Mouse (Mus musculus): Measurements from ENCODE around the gene Colgalt2. TPM values are rescaled to one million over a fixed set of nuclear protein-coding genes. Genes with fewer than 3 reads are reported as not detected.

Gene Colgalt2
- polyA plus RNA-seq, 1 experiment from 2014 or later = 4.2 TPM

DNA sequence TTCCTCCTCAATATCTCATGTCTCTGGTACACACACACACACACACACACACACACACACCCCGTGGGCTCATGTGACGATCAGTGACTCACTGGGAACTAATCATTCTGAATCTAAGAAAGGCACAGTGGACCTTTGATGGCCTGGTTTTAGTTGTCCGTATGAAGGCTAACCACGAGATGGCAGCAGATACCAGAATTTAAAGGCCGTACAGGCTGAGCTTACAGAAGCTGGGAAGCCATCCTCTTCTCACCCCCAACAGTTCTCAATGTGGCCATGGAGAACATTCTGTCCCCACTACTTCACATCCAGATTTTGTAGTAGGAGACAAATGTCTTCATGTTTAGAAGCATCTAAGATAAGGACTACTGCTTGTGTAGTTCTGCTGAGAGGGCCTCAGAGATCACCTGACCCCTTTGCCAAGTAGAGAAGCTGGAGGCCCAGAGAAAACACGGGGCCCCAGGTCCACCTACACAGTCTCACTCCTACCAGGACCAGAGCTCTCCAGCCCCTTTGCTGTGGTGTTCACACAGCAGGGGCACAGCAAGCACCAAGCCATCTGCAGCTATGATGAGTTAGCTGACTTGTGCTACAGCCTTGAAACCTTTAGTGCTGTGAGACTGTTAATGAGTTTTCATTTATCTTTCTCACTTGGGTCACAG lies 125.5 kb downstream of the Colgalt2 start:
- H3K9me3 ChIP-seq (replicated peaks) = no peaks in the 10 kb centered on the region
- H3K27ac ChIP-seq = 0 out of 2 replicates have a peak overlapping the region, but pooled peaks have one; percentile 18
- 25% methylated on average over 6 of the region's 6 CpGs for WGBS
- no peak overlapping the region for H3K4me2 ChIP-seq (replicated peaks)
- no peaks in the 10 kb centered on the region for H3K36me3 ChIP-seq
- 0 out of 2 replicates have a peak overlapping the region, but pooled peaks have one; percentile 4 for H3K9ac ChIP-seq
- H3K4me3 ChIP-seq = no peak overlapping the region
- peaks cover 5% of the 10 kb centered on the region; the same call in 1 of the 2 replicates for H3K4me1 ChIP-seq
- peak; percentile 70 for ATAC-seq (ENCODE audit: low FRiP score)
- no peaks in the 10 kb centered on the region for H3K27me3 ChIP-seq

DNA sequence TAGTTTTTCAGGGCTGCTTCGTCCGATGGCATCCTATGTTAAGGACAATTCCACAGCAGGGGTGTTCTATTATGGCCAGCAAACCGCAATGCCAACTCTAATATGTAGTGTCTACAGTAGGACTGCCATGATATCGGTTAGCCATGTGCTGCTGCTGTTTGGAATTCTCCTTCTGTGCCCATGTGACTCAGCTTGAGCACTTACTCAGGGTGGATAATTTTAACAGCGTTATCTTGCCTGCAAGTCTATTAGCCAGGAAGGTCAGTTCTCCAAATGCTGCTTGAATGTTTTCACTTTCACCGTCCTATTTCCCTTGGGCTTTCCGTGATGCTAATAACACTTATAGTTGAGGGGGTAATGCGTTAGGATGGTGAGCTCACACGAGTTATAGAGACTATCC lies 126.5 kb downstream of the Colgalt2 start:
- H3K27me3 ChIP-seq = no peaks in the 10 kb centered on the region
- H3K9me3 ChIP-seq (replicated peaks) = no peaks in the 10 kb centered on the region
- ATAC-seq (ENCODE audit: low FRiP score) = no peak
- H3K4me1 ChIP-seq = peaks cover 5% of the 10 kb centered on the region; the same call in 1 of the 2 replicates
- H3K27ac ChIP-seq = no peak overlapping the region
- no peak overlapping the region for H3K4me3 ChIP-seq
- WGBS = 74% methylated on average over 9 of the region's 9 CpGs
- peaks cover 4% of the 10 kb centered on the region; the same call in 1 of the 2 replicates for H3K36me3 ChIP-seq
- no peak overlapping the region for H3K4me2 ChIP-seq (replicated peaks)
- H3K9ac ChIP-seq = no peak overlapping the region

DNA sequence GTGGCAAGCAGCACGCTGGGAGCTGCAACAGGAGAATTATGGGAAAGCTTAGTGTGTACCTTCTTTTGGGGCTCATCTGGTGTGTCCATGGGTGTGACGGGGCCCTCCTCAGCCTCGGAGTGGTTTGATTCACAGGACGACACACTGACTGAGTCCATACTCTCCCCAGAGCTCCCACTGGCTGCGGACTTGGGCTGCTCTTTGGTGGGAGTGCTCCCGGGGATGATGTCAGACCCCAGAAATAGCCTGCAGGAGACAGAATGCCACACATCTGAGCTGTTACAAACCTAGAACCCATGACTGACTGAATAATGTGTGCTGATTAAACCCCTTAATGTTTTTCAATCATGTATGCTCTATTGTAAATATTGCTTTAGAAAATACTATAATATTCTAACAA lies 128.6 kb downstream of the Colgalt2 start:
- Histone ChIP-seq H3K36me3 (peaks cover 4% of the 10 kb centered on the region; the same call in 1 of the 2 replicates), H3K4me2 (replicated peaks) (no peak overlapping the region), H3K9me3 (replicated peaks) (no peaks in the 10 kb centered on the region), H3K4me3 (no peak overlapping the region), H3K27me3 (no peaks in the 10 kb centered on the region), H3K9ac (no peak overlapping the region), H3K27ac (no peak overlapping the region), H3K4me1 (peaks cover 18% of the 10 kb centered on the region)
- WGBS = 86% methylated on average over 6 of the region's 6 CpGs
- no peak for ATAC-seq (ENCODE audit: low FRiP score)

DNA sequence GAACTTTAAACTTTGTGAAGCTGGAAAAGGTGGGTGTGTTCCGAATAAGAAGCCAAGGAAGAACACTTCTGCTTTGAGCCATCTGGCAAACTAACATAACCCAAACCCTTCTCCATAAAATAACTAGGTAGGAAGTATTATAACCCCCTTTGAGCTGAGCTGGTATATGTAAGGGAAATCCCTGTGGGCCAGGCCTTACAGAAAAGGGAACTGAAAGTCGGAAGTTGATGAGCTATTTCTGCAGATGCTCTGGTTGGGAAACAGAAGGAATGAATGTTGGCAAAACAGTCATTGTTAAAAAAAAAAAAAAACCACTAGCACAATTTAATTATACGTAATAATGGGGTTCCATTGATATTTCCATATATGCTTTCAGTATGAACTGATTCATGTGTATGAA lies 129.1 kb downstream of the Colgalt2 start:
- peaks cover 4% of the 10 kb centered on the region; the same call in 1 of the 2 replicates for H3K36me3 ChIP-seq
- no peaks in the 10 kb centered on the region for H3K27me3 ChIP-seq
- ATAC-seq (ENCODE audit: low FRiP score) = no peak

DNA sequence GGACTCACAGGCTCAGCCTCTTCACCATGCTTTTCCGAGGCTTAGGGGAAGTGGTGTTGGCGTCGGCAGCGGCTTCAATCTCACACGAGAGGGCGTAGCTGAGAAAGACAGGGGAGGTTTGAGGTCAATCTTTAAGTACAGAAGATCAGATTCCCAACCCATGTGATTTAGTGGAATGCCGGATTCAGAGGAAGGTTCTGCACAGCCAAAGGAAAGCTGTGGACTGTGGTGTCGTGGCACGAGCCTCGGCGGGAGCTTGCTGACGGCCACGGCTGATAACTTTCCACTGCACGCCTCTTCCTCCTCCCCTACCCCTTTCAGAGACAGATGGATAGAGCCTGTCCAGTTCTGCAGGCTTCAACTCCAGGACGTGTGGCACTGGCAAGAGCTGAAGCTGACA lies 131.9 kb downstream of the Colgalt2 start:
- peaks cover 13% of the 10 kb centered on the region; the same call in 1 of the 2 replicates for H3K4me1 ChIP-seq
- ATAC-seq (ENCODE audit: low FRiP score) = no peak
- 69% methylated on average over 15 of the region's 15 CpGs for whole genome bisulfite sequencing
- no peak overlapping the region for H3K4me3 ChIP-seq
- H3K27ac ChIP-seq = no peak overlapping the region
- no peak overlapping the region for H3K9ac ChIP-seq
- no peak overlapping the region for H3K4me2 ChIP-seq (replicated peaks)
- no peaks in the 10 kb centered on the region for H3K9me3 ChIP-seq (replicated peaks)
- no peaks in the 10 kb centered on the region for H3K27me3 ChIP-seq
- peaks cover 4% of the 10 kb centered on the region; the same call in 1 of the 2 replicates for H3K36me3 ChIP-seq

More for the DNA sequence above, 129.1 kb downstream of the Colgalt2 start:
- Histone ChIP-seq H3K27ac (no peak overlapping the region), H3K9me3 (replicated peaks) (no peaks in the 10 kb centered on the region), H3K9ac (no peak overlapping the region), H3K4me2 (replicated peaks) (no peak overlapping the region), H3K4me3 (no peak overlapping the region), H3K4me1 (peaks cover 18% of the 10 kb centered on the region)
- WGBS = 95% methylated on average over 3 of the region's 3 CpGs

DNA sequence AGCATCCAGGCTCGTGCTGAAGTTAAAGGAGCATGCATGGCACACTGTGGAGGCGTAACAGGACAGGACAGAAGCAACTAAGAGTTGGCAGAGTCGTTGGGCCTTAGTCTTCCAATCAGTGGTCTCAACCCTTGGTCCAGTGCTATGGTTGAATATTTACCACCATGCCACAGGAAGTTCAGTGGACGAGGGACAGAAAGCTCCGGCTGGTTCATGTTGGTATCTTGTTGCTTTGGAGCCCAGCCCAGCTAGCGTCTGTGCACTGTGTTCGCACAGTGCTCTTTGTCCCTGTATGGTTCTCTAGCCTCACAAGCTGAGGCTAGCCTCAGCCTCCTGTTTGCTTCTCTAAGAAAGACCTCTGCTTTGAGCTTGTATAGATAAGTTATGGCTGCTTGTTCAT lies 134.9 kb downstream of the Colgalt2 start:
- Histone ChIP-seq H3K4me1 (peaks cover 15% of the 10 kb centered on the region; the same call in 1 of the 2 replicates), H3K9ac (no peak overlapping the region), H3K36me3 (peaks cover 14% of the 10 kb centered on the region; the same call in 1 of the 2 replicates), H3K9me3 (replicated peaks) (no peaks in the 10 kb centered on the region), H3K27ac (no peak overlapping the region), H3K27me3 (no peaks in the 10 kb centered on the region), H3K4me3 (no peak overlapping the region), H3K4me2 (replicated peaks) (no peak overlapping the region)
- ATAC-seq (ENCODE audit: low FRiP score) = no peak
- WGBS = 88% methylated on average over 7 of the region's 7 CpGs

DNA sequence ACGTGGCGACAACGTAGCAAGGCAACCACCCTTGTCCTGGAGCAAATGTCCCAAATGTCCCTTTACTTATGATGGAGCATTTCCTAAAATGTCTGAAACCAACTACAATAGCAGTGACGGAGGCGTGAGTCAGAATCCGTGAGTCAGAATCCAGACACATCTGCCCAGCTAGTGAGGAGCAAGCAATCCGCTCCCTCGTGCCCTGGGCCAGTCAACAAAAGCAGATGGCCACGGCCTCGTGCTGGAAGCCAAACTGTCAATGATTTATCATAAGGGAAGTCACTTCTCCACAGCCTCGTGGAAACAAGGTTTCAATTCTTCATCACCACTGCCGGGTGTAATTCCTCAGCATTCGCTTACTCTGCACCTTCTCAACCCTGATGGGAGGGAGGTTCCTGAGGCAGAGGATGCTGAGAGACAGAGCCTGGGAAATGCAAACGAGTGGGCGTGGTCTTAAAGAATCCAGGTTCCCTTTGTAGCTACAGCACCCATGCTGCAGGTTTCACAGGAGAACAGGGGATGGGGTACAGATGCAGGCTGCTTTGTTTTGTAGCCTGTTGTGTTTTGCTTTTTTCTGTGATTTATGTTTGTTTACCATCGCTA lies 136.9 kb downstream of the Colgalt2 start:
- no peak for ATAC-seq (ENCODE audit: low FRiP score)
- no peak overlapping the region for H3K27ac ChIP-seq
- no peak overlapping the region for H3K4me3 ChIP-seq
- H3K27me3 ChIP-seq = no peaks in the 10 kb centered on the region
- H3K36me3 ChIP-seq = peaks cover 14% of the 10 kb centered on the region; the same call in 1 of the 2 replicates
- H3K4me1 ChIP-seq = peaks cover 12% of the 10 kb centered on the region; the same call in 1 of the 2 replicates
- H3K9me3 ChIP-seq (replicated peaks) = no peaks in the 10 kb centered on the region
- 56% methylated on average over 16 of the region's 16 CpGs for WGBS
- no peak overlapping the region for H3K9ac ChIP-seq
- no peak overlapping the region for H3K4me2 ChIP-seq (replicated peaks)

DNA sequence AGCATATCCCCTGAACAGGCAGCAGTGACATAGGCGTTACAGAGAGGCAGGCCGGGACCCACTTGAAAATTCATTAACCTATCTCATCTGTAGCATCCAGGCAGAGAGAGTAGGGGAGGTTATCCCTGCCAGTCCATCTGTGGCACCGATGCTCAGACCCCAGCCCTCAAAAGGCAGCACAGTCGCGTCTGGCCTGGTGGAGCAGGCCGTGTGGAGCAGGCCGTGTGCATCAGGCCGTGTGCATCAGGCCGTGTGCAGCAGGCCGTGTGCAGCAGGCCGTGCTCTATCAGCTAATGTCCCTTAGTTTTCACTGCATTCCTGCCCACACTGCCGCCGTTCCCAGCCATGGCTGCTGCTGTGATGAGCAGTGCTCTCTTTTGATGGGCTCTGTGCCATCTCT lies 137.6 kb downstream of the Colgalt2 start:
- peaks cover 8% of the 10 kb centered on the region; the same call in 1 of the 2 replicates for H3K4me1 ChIP-seq
- 0 out of 2 replicates have a peak overlapping the region, but pooled peaks have one; percentile 9 for H3K9ac ChIP-seq
- no peak overlapping the region for H3K4me3 ChIP-seq
- H3K36me3 ChIP-seq = peaks cover 14% of the 10 kb centered on the region; the same call in 1 of the 2 replicates
- ATAC-seq (ENCODE audit: low FRiP score) = no peak
- no peaks in the 10 kb centered on the region for H3K9me3 ChIP-seq (replicated peaks)
- no peak overlapping the region for H3K4me2 ChIP-seq (replicated peaks)
- no peaks in the 10 kb centered on the region for H3K27me3 ChIP-seq
- WGBS = 80% methylated on average over 13 of the region's 13 CpGs
- H3K27ac ChIP-seq = no peak overlapping the region

DNA sequence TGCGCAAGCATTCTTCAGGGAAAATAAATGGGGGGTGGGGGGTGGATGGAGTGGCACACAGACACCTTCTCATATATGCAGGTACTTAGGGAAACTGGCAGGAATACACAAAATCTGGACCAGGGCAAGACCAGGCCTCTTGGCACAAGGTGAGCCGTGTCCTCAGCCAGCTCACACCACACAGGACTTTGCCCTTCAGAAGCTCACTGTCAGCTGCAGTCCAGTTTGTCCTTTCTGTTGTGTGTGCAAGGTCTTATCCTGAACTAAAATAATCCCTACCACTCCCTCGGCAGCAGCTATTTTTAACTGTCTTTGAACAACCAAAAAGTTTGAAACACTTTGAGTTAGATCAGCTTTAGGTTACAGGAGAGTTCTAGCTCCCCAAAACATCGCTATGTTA lies 139.2 kb downstream of the Colgalt2 start:
- no peaks in the 10 kb centered on the region for H3K27me3 ChIP-seq
- H3K4me2 ChIP-seq (replicated peaks) = no peak overlapping the region
- no peak overlapping the region for H3K4me3 ChIP-seq
- no peaks in the 10 kb centered on the region for H3K9me3 ChIP-seq (replicated peaks)
- 86% methylated on average over 4 of the region's 4 CpGs for WGBS
- ATAC-seq (ENCODE audit: low FRiP score) = no peak
- H3K9ac ChIP-seq = no peak overlapping the region
- peaks cover 18% of the 10 kb centered on the region for H3K36me3 ChIP-seq
- no peak overlapping the region for H3K27ac ChIP-seq
- 0 out of 2 replicates have a peak, but pooled peaks cover 2% of the 10 kb centered on the region for H3K4me1 ChIP-seq

DNA sequence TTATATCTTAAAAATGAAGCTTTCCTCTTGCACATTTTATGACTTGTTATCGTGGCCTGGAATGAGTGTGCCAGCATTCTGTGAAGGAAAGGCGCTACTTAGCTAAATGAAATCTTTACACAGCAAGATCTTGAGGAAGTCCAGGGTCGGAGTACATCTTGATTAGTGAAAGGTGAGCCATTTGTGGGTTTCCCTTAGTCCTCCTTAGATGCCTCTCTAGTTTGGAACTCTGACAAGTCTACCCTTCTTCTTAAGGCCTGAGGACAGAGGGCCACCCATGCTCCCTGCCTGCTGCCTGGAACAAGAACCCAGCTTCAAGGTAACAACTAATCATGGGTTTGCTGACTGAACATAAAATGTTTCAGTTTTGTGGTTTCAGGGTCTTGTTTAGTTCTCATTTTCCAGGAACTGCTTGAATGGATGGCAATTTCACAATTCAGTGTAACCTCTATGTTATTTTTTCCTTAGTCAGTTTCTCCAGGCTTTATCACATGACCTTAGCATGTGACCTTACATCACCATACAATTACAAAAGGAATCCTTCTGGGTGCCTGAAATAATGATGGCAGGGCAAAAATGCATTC lies 140.8 kb downstream of the Colgalt2 start:
- Histone ChIP-seq H3K36me3 (peaks cover 22% of the 10 kb centered on the region), H3K4me3 (no peak overlapping the region), H3K27ac (no peak overlapping the region), H3K4me2 (replicated peaks) (no peak overlapping the region), H3K9me3 (replicated peaks) (no peaks in the 10 kb centered on the region), H3K27me3 (no peaks in the 10 kb centered on the region), H3K4me1 (0 out of 2 replicates have a peak, but pooled peaks cover 2% of the 10 kb centered on the region), H3K9ac (no peak overlapping the region)
- 90% methylated on average over 3 of the region's 3 CpGs for WGBS
- ATAC-seq (ENCODE audit: low FRiP score) = no peak

DNA sequence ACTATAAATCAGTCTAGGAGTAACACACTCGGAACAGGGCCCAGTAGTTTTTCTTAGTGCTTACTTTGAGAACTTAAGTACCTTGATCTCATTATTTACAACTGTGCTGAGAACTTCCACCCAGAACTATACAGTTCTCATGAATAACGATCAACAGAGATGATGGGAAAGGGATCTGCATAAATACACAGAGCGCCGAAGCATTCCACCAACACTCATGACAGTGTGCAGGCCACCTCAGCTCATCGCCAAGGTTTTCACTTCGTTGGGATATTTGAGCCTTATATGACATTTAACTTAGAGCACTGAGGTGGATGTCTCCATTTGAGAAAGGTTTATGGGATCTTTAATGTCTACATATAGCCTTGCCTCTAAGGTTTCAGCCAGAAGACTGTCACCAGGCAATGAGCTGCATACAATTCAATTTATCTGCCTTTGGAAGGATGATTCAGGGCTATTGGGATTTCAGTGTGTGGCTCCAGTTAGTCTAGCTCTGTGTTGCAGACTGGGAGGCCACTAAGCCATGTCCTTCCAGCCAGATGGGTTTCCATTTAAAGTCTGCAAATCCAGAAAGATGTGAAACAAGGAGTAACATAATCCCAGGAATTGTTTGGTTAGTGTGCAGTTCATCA lies 143.2 kb downstream of the Colgalt2 start:
- H3K36me3 ChIP-seq = peaks cover 21% of the 10 kb centered on the region

More for the DNA sequence above, 143.2 kb downstream of the Colgalt2 start:
- no peak overlapping the region for H3K9ac ChIP-seq
- H3K4me2 ChIP-seq (replicated peaks) = no peak overlapping the region
- 95% methylated on average over 6 of the region's 6 CpGs for WGBS
- no peak overlapping the region for H3K27ac ChIP-seq
- no peak overlapping the region for H3K4me3 ChIP-seq
- no peak for ATAC-seq (ENCODE audit: low FRiP score)
- H3K4me1 ChIP-seq = no peaks in the 10 kb centered on the region
- no peaks in the 10 kb centered on the region for H3K27me3 ChIP-seq
- H3K9me3 ChIP-seq (replicated peaks) = no peaks in the 10 kb centered on the region
